Mouse (Mus musculus) CH12.LX (cell line): Measurements from ENCODE around the gene Tmem56.

ENCODE experiments used
- CTCF ChIP-seq, 2 experiments: IDR thresholded peaks in 1 of 2; conservative IDR thresholded peaks in 1 of 2; 2 replicates each; pipeline ENCODE4 v1.5.1; 2011 to 2012; ENCODE audit warnings: low read depth in 2 of 2, low read length in 2 of 2, improper control_type of control experiment in 1 of 2, inconsistent platforms in 1 of 2, mild to moderate bottlenecking in 1 of 2, moderate library complexity in 1 of 2
- ELF1 ChIP-seq: IDR thresholded peaks from 2 replicates; pipeline ENCODE4 v1.6.1; 2014; ENCODE audit warnings: low read depth, mild to moderate bottlenecking, inconsistent platforms, low read length, improper control_type of control experiment
- EP300 ChIP-seq: IDR thresholded peaks from 2 replicates; pipeline ENCODE4 v1.6.1; 2011; ENCODE audit warnings: low read length, improper control_type of control experiment
- MXI1 ChIP-seq: IDR thresholded peaks from 2 replicates; pipeline ENCODE4 v1.6.1; 2011; ENCODE audit warnings: mild to moderate bottlenecking, low read depth, low read length, improper control_type of control experiment
- NELFE ChIP-seq: IDR thresholded peaks from 2 replicates; pipeline ENCODE4 v1.6.1; 2011; ENCODE audit warnings: low read depth, low read length, improper control_type of control experiment
- NRF1 ChIP-seq: IDR thresholded peaks from 2 replicates; pipeline ENCODE4 v1.6.1; 2014; ENCODE audit warnings: low read depth, mild to moderate bottlenecking, inconsistent platforms, low read length, improper control_type of control experiment, moderate library complexity
- POLR2A ChIP-seq: IDR thresholded peaks from 2 replicates; pipeline ENCODE4 v1.6.1; 2011; ENCODE audit warnings: low read depth, mild to moderate bottlenecking, improper control_type of control experiment, low read length
- SIN3A ChIP-seq: IDR thresholded peaks from 2 replicates; pipeline ENCODE4 v1.6.1; 2012; ENCODE audit warnings: low read length, improper control_type of control experiment, inconsistent platforms
- SMC3 ChIP-seq: IDR thresholded peaks from 2 replicates; pipeline ENCODE4 v1.6.1; 2011; ENCODE audit warnings: low read depth, low read length, improper control_type of control experiment
- ZKSCAN1 ChIP-seq: IDR thresholded peaks from 2 replicates; pipeline ENCODE4 v1.6.1; 2012; ENCODE audit warnings: low read depth, inconsistent platforms, low read length, improper control_type of control experiment, borderline replicate concordance

DNA sequence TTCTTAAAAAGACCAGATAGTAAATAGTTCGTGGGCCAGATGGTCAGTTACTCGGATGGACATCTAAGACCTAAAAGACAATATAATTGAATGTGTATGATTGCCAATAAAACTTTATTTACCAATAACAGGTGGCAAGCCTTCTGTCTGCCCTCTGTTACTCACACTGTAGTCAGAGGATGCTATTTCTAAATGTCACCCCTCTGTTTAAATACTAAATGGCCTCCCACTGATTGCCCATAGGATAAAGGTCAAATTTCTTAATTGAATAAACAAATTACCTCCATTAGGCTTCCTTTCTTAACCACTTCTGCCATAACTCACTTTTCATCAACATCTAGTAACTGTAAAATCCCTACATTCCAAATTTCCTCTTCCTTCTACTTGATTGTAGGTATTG lies 10.3 kb downstream of the Tmem56 start:
- TF ChIP-seq ZKSCAN1 (no peak), CTCF (conservative IDR thresholded peaks at IDR 0.05 in 1 of 2, IDR thresholded peaks at IDR 0.05 in 1 of 2; ENCODE audit: low read depth in 2 of 2, low read length in 2 of 2) (no peak), MXI1 (no peak), POLR2A (no peak), EP300 (no peak), NRF1 (no peak), NELFE (no peak), SIN3A (no peak), SMC3 (no peak), ELF1 (no peak)
